Mouse (Mus musculus) forebrain, embryonic 16.5 days (tissue): ENCODE data around the gene Kpna2. TPM values are rescaled to one million over a fixed set of nuclear protein-coding genes. Genes with fewer than 3 reads are reported as not detected.
A peak's percentile ranks its signal among the peaks of the same experiment; 100 is the strongest.
"Not testable (repeated sequence)": the region's sequence is repeated elsewhere in the genome, so short reads cannot be mapped to it uniquely, and the experiment has no call there.

ENCODE experiments used
- ATAC-seq: fragments of 200-750 bp; cut with Nextera tagmentation; 2 replicates; pipeline ENCODE4 v1.8.0; 2017; ENCODE audit warnings: mild to moderate bottlenecking, moderate library complexity
- H3K27ac ChIP-seq: fragments of 300-500 bp; sonication (generic); 2 replicates; pipeline ENCODE4 v1.5.1; 2014; ENCODE audit warnings: low read length, control low read depth
- H3K27me3 ChIP-seq: fragments of 300-500 bp; sonication (generic); replicated peaks from 2 replicates; pipeline ENCODE4 v1.6.1; 2014; ENCODE audit warnings: low read length; ENCODE audit not compliant: control insufficient read depth, insufficient read depth
- H3K36me3 ChIP-seq: fragments of 300-500 bp; sonication (generic); 2 replicates; pipeline ENCODE4 v1.6.1; 2014; ENCODE audit not compliant: control insufficient read depth, insufficient read depth
- H3K4me1 ChIP-seq: fragments of 300-500 bp; sonication (generic); replicated peaks from 2 replicates; pipeline ENCODE4 v1.6.1; 2014; ENCODE audit warnings: low read length; ENCODE audit not compliant: control insufficient read depth, insufficient read depth
- H3K4me2 ChIP-seq: fragments of 300-500 bp; sonication (generic); 2 replicates; pipeline ENCODE4 v1.6.1; 2014; ENCODE audit warnings: mild to moderate bottlenecking, low read length, control low read depth
- H3K4me3 ChIP-seq: fragments of 300-500 bp; sonication (generic); replicated peaks from 2 replicates; pipeline ENCODE4 v1.5.1; 2014; ENCODE audit warnings: mild to moderate bottlenecking, low read length, control low read depth
- H3K9ac ChIP-seq: fragments of 300-500 bp; sonication (generic); replicated peaks from 2 replicates; pipeline ENCODE4 v1.6.1; 2014; ENCODE audit warnings: low read depth, low read length, control low read depth
- H3K9me3 ChIP-seq: fragments of 300-500 bp; sonication (generic); 2 replicates; pipeline ENCODE4 v1.6.1; 2016; ENCODE audit warnings: low read length; ENCODE audit not compliant: control insufficient read depth
- WGBS: fragments of 180-500 bp; shearing (Covaris S2); extraction: QIAGEN DNeasy Blood & Tissue Kit; methylation state at CpG from one replicate; pipeline ENCODE4 v1.1.7; 2014; 5-methylcytosine and 5-hydroxymethylcytosine counted together
- polyA plus RNA-seq: library from polyadenylated mRNA; unstranded; fragments of >200 nt; fragmentation: Nextera tagmentation; extraction: Ambion mirVana; gene quantifications from 2 replicates; pipeline ENCODE4 v1.2.1, GENCODE M21; 2015

The Kpna2 gene
- polyA plus RNA-seq, 1 experiment from 2014 or later = 230 TPM

DNA sequence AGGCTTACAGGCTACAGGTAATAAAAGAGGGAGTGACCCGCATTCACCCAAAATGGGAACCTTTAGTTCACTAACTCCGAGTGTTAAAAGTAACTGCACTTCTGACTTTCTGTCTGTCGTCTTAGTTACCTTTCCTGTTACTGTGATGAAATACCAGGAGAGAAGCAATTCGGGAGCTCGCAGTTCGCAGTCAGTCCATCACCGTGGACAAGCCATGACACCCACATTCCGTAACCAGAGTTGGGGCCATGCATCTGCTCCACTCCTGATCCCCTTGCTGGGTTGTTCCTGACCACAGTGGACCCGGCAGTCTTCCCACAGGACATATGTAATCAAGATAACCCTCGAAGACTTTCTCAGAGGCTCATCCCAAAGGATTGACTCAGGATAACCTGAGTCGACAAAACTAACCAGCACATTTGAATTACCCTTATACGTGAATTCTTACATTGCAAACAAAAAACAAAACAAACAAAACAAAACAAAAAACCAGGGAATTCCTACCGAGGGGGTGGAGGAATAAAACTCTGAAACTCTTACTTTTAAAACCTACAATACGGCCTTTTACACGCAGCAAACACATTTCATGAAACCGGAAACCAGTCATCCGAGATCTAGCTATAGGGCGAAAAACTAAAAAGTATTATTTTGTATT is 12.5 kb upstream of the Kpna2 start:
- Histone ChIP-seq H3K36me3 (no peaks in the 10 kb centered on the region), H3K9me3 (no peaks in the 10 kb centered on the region), H3K27ac (peak overlapping the region; percentile 87), H3K4me1 (peaks cover 6% of the 10 kb centered on the region), H3K9ac (peak overlapping the region; percentile 59), H3K4me2 (peak overlapping the region; percentile 56), H3K27me3 (no peaks in the 10 kb centered on the region), H3K4me3 (peak overlapping the region; percentile 54)
- ATAC-seq = no peak
- WGBS = 42% methylated on average over 18 of the region's 18 CpGs

DNA sequence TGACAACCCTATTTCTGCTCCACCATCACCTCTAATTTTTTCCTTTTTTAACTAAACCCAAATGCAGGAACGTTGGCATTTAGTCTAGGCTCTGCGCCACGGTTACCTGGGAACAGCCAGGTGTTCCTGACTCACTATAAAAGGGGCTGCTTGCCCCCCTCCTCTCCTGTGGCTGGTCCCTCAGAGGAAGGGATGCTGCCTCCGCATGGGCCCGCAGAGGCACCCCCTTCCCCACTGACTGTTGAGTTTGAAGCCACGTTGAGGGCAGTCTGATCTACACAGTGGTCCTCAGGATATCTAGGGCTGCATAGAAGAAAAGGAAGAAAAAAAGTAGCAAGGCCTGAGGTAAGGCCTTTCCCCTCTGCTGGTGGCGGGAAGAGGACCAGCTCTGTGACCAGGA is 11.8 kb upstream of the Kpna2 start:
- no peaks in the 10 kb centered on the region for H3K27me3 ChIP-seq
- no peak overlapping the region for H3K4me2 ChIP-seq
- H3K36me3 ChIP-seq = no peaks in the 10 kb centered on the region
- 79% methylated on average over 7 of the region's 7 CpGs for WGBS
- H3K9me3 ChIP-seq = no peaks in the 10 kb centered on the region
- H3K9ac ChIP-seq = no peak overlapping the region
- no peak for ATAC-seq
- no peak overlapping the region for H3K4me3 ChIP-seq
- peaks cover 6% of the 10 kb centered on the region for H3K4me1 ChIP-seq
- H3K27ac ChIP-seq = no peak overlapping the region

DNA sequence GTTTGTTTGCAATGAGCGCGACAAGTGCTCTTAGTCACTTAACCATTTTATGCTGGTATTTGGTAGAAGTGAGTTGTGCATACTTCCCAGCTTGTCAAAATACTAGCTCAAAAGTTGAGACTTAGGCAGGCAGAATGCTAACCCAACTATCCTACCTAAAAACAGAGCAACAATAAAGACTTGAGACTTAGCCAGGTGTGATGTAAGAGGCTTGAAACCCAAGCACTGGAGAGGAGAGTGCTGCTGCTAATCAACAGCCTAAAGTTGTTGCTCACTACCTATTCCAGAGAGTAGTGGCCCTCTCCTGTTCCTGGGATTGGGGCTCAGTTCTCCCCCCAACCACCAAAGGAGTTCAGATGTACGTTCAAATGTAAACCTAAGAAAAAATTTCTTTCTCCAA is 11.1 kb upstream of the Kpna2 start:
- Histone ChIP-seq H3K4me3 (no peak overlapping the region), H3K36me3 (no peaks in the 10 kb centered on the region), H3K4me1 (peaks cover 6% of the 10 kb centered on the region), H3K27me3 (no peaks in the 10 kb centered on the region), H3K9me3 (no peaks in the 10 kb centered on the region), H3K4me2 (no peak overlapping the region), H3K9ac (no peak overlapping the region), H3K27ac (no peak overlapping the region)
- no peak for ATAC-seq
- 98% methylated on average over 3 of the region's 3 CpGs for WGBS

GRCm38 (mm10) chr11:107005538-107005937 is 6.2 kb upstream of the Kpna2 start:
- 95% methylated on average over 1 of the region's 1 CpGs for WGBS
- ATAC-seq = no peak; the same call in 1 of the 2 replicates
- H3K4me1 ChIP-seq = no peaks in the 10 kb centered on the region

DNA sequence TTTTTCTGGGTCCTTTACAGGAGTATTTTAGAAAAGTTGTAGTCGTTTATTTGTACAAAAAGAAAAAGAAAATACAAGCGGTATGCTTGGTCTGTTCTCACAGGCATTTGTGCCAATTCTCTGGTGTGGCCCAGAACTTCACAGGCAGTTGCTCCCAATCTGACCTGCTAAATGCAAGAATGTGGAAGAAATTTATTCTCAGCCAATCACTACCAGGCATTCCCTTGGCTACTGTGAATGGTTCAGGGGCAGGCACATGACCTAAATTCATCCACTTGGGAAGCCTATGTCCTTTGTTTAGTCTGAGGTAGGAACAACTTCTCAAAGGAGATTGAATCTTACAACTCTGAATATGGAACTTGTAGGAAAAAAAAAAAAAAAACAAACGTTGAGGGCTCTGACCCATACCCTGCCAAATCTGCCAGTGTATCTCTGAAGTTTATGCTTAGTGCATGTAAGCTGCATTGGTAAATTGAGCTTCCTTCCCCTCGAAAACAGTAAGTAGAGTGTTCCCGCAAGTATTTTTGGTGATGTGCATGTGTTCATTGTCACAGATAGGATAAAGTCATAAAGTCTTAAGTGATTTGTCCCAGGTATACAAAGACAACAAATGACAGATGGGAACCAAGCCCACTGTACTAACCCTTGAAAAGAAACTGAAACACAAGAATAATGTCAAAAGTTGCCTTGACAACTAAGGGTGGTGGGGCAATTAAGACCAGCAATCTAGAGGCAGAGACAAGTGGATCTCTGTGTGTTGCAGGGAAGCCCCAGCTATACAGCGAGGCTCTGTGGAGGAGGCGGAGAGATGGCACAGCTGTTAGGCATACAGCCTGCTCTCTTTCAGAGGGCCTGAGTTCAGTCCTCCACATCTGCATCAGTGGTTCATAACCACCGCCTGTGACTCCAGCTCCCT is 2.7 kb upstream of the Kpna2 start:
- Histone ChIP-seq H3K27me3 (no peaks in the 10 kb centered on the region), H3K9me3 (no peaks in the 10 kb centered on the region), H3K9ac (no peak overlapping the region), H3K4me3 (no peak overlapping the region), H3K36me3 (no peaks in the 10 kb centered on the region), H3K4me1 (peaks cover 10% of the 10 kb centered on the region), H3K27ac (no peak overlapping the region), H3K4me2 (no peak overlapping the region)
- ATAC-seq = no peak; the same call in 1 of the 2 replicates
- WGBS = 28% methylated on average over 7 of the region's 8 CpGs

More at GRCm38 (mm10) chr11:107005538-107005937, 6.2 kb upstream of the Kpna2 start:
- Histone ChIP-seq H3K4me3 (no peak overlapping the region), H3K27ac (no peak overlapping the region), H3K9ac (no peak overlapping the region), H3K27me3 (no peaks in the 10 kb centered on the region), H3K9me3 (no peaks in the 10 kb centered on the region), H3K36me3 (no peaks in the 10 kb centered on the region), H3K4me2 (no peak overlapping the region)

GRCm38 (mm10) chr11:106999949-107000513 is 690 bp upstream of the Kpna2 start:
- H3K4me3 ChIP-seq = peak overlapping the region; percentile 36
- H3K4me1 ChIP-seq = peaks cover 11% of the 10 kb centered on the region
- H3K4me2 ChIP-seq = peak overlapping the region; percentile 49
- H3K9ac ChIP-seq = peak overlapping the region; percentile 49
- no peaks in the 10 kb centered on the region for H3K27me3 ChIP-seq
- H3K27ac ChIP-seq = peak overlapping the region; percentile 77
- no peaks in the 10 kb centered on the region for H3K9me3 ChIP-seq
- WGBS = 86% methylated on average over 9 of the region's 9 CpGs
- ATAC-seq = no peak
- peaks cover 11% of the 10 kb centered on the region for H3K36me3 ChIP-seq

DNA sequence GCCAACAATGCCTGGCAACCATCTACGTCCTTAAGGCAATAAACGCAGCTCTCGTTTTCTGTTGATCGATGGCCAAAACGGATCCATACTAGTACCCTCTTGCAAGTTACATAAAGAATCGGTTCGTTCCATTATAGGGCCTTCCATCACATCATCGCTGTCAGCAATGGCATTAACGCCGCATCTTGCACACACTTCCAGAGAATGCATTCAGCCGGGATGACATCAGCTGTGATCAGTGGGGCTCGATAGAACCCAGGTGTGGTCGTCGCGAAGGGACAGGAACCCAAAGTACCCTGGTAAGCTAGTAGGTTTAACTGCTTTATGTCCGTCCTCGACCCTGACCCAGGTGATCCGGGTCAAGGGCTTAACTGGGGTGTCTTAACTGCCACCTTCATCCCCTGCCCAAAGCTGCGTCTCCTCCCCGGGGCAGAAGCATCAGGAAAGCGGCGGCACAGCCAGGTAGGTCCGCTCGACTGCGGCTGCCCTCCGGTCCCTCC is 640 bp downstream of the Kpna2 start:
- Histone ChIP-seq H3K9me3 (no peaks in the 10 kb centered on the region), H3K4me3 (peak overlapping the region; percentile 96), H3K27me3 (no peaks in the 10 kb centered on the region), H3K4me2 (peak overlapping the region; percentile 80), H3K4me1 (peaks cover 11% of the 10 kb centered on the region), H3K36me3 (peaks cover 20% of the 10 kb centered on the region), H3K9ac (peak overlapping the region; percentile 78), H3K27ac (peak overlapping the region; percentile 80)
- WGBS = under 1% methylated on average over 26 of the region's 26 CpGs
- peak; percentile 13 for ATAC-seq

DNA sequence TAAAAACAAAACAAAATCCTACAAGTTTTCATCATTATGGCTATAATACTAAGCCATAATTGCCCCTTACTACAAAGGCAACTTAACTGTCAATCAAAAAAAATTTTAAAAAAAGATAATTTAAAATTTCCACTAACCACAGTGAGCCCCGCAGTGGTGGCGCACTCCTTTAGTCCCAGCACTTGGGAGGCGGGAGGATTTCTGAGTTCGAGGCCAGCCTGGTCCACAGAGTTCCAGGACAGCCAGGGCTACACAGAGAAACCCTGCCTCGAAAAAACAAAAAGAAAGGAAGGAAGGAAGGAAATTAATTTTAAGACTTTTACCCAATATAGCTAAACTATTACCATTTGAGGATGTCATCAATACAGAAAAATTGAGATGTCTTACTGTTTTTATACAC is 1.4 kb downstream of the Kpna2 start:
- Histone ChIP-seq H3K4me3 (peak overlapping the region; percentile 96), H3K27ac (no peak overlapping the region), H3K9ac (peak overlapping the region; percentile 78), H3K9me3 (no peaks in the 10 kb centered on the region), H3K4me2 (peak overlapping the region; percentile 80), H3K36me3 (peaks cover 20% of the 10 kb centered on the region), H3K27me3 (no peaks in the 10 kb centered on the region), H3K4me1 (peaks cover 11% of the 10 kb centered on the region)
- ATAC-seq = no peak
- WGBS = 8% methylated on average over 5 of the region's 5 CpGs

DNA sequence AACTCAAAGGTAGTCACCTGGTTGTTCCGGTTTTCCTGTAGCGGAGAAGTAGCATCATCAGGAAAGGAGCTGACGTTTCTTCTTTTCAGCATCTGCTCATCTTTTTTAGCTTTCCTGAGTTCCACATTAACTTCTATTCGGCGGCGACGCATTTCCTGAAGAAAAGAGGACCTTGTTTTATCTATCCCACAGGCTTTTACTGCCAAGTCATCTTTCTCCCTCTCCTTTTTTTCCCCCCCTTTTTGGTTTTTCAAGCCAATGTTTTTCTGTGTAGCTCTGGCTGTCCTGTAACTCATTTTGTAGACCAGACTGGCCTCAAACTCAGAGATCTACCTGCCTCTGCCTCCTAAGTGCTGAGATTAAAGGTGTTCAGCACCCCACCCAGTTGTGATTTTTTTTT is 2.8 kb downstream of the Kpna2 start:
- H3K27ac ChIP-seq, H3K4me3 ChIP-seq, H3K27me3 ChIP-seq, H3K9me3 ChIP-seq, ATAC-seq, H3K9ac ChIP-seq: not testable (repeated sequence)
- Histone ChIP-seq H3K36me3 (peaks cover 20% of the 10 kb centered on the region), H3K4me2 (0 out of 2 replicates have a peak overlapping the region, but pooled peaks have one; percentile 1), H3K4me1 (peaks cover 11% of the 10 kb centered on the region)
- 94% methylated on average over 7 of the region's 7 CpGs for WGBS
